Mouse (Mus musculus) lung, embryonic 16.5 days (tissue): ENCODE measurements around the gene Tenm2. TPM values are rescaled to one million over a fixed set of nuclear protein-coding genes. Genes with fewer than 3 reads are reported as not detected.

Experiments used
- ATAC-seq: fragments of 200-750 bp; cut with Nextera tagmentation; 2 replicates; pipeline ENCODE4 v1.8.0; 2017; ENCODE audit warnings: low read depth, mild to moderate bottlenecking, moderate library complexity
- H3K27ac ChIP-seq: fragments of 300-500 bp; sonication (generic); 2 replicates; pipeline ENCODE4 v1.5.1; 2014; ENCODE audit warnings: mild to moderate bottlenecking, control low read depth, low read length
- H3K27me3 ChIP-seq: fragments of 300-500 bp; sonication (generic); 2 replicates; pipeline ENCODE4 v1.6.1; 2014; ENCODE audit warnings: low read depth, low read length, mixed read lengths; ENCODE audit not compliant: control insufficient read depth, insufficient read depth
- H3K36me3 ChIP-seq: fragments of 300-500 bp; sonication (generic); 2 replicates; pipeline ENCODE4 v1.6.1; 2014; ENCODE audit warnings: low read length; ENCODE audit not compliant: control insufficient read depth, insufficient read depth
- H3K4me1 ChIP-seq: fragments of 300-500 bp; sonication (generic); replicated peaks from 2 replicates; pipeline ENCODE4 v1.6.1; 2014; ENCODE audit warnings: low read length, mixed read lengths; ENCODE audit not compliant: control insufficient read depth, insufficient read depth
- H3K4me2 ChIP-seq: fragments of 300-500 bp; sonication (generic); 2 replicates; pipeline ENCODE4 v1.6.1; 2014; ENCODE audit warnings: low read depth, low read length, control low read depth
- H3K4me3 ChIP-seq: fragments of 300-500 bp; sonication (generic); 2 replicates; pipeline ENCODE4 v1.5.1; 2014; ENCODE audit warnings: mild to moderate bottlenecking, low read length, control low read depth
- H3K9ac ChIP-seq: fragments of 300-500 bp; sonication (generic); 2 replicates; pipeline ENCODE4 v1.6.1; 2014; ENCODE audit warnings: low read length, control low read depth
- H3K9me3 ChIP-seq: fragments of 300-500 bp; sonication (generic); 2 replicates; pipeline ENCODE4 v1.6.1; 2016; ENCODE audit warnings: low read length; ENCODE audit not compliant: control insufficient read depth
- WGBS: fragments of 180-500 bp; shearing (Covaris S2); extraction: QIAGEN DNeasy Blood & Tissue Kit; methylation state at CpG from one replicate; pipeline ENCODE4 v1.1.7; 2014; 5-methylcytosine and 5-hydroxymethylcytosine counted together
- polyA plus RNA-seq: library from polyadenylated mRNA; unstranded; fragments of >200 nt; fragmentation: Nextera tagmentation; extraction: Ambion mirVana; gene quantifications from 2 replicates; pipeline ENCODE4 v1.2.1, GENCODE M21; 2015

Tenm2 gene
- polyA plus RNA-seq, 1 experiment from 2014 or later = 0.24 TPM

DNA sequence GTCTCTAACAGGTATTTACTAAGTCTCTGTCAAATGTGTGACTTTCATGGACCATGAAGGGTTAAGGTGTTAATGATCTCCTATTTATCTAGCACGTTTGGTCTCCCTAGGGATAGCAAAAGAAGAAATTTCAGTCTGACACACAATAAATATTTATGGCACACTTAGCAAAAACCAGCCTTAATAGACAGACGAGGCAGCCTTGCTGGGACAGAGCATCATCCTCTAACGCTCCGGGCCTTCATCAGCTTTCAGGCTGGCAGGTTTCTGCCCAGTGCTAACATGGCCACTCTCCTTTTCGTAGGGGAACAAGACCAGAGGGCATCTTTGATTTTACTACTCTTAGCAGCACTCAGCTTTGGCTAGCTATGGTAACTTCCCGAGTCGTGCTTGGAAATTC, 537.5 kb downstream of the Tenm2 start:
- WGBS = 65% methylated on average over 7 of the region's 7 CpGs

DNA sequence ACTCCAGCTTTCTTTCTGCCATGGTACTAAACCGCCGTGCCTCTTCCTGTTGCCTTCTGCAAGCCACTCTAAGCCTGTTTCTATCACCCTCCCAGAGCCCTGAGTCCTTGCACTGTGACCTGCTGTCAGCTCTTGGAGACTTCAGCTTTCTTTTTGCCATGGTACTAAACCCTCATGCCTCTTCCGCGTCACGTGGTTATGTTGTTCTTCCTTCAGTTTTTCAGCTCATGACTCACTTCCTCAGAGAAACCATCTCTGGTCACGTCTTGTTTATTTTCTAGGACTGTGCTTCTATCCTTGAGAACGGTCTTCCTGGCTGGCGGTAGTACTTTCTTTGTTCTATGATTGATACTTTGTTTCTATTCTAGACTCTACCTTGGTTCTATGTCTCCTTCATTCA, 537.9 kb downstream of the Tenm2 start:
- no peaks in the 10 kb centered on the region for H3K9me3 ChIP-seq
- no peaks in the 10 kb centered on the region for H3K27me3 ChIP-seq
- no peak overlapping the region for H3K27ac ChIP-seq
- H3K4me2 ChIP-seq = no peak overlapping the region
- no peaks in the 10 kb centered on the region for H3K4me1 ChIP-seq
- no peak overlapping the region for H3K4me3 ChIP-seq
- ATAC-seq = no peak
- WGBS = 55% methylated on average over 8 of the region's 8 CpGs
- no peak overlapping the region for H3K9ac ChIP-seq
- H3K36me3 ChIP-seq = no peaks in the 10 kb centered on the region

More for the DNA sequence above, 537.5 kb downstream of the Tenm2 start:
- H3K27me3 ChIP-seq = no peaks in the 10 kb centered on the region
- H3K36me3 ChIP-seq = no peaks in the 10 kb centered on the region
- no peaks in the 10 kb centered on the region for H3K4me1 ChIP-seq
- H3K9me3 ChIP-seq = no peaks in the 10 kb centered on the region
- H3K4me3 ChIP-seq = no peak overlapping the region
- H3K27ac ChIP-seq = no peak overlapping the region
- no peak for ATAC-seq
- H3K9ac ChIP-seq = no peak overlapping the region
- H3K4me2 ChIP-seq = no peak overlapping the region

DNA sequence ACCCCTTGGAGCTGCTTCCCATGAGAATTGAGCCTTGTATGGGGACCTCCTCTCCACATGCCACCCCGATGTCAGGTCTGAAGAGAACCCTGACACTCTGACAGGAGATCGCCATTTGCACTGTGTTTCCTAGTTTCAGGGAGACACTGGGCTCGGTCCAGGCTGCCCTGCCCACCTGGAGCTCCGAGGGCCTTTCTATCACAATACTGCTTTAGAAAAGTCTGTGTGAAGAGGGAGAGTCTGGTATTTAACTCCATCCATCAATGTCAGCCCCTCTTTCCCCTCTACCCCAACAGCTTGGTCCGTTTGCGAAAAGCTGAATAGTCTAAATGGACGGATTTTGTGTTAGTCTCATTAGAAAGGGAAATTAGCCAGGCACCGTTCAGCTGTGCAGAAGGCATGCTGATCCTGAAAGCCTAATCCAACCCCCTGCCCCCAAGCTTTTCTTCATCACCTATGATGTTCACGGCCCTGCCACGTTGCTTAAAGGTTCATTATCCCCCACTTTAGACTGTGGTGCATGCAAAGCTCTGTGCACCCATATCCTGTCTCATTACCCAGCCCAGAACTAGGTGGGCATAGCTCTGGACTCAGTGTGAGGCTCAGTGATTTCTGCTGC, 538.6 kb downstream of the Tenm2 start:
- no peak overlapping the region for H3K4me2 ChIP-seq
- no peak overlapping the region for H3K4me3 ChIP-seq
- H3K36me3 ChIP-seq = no peaks in the 10 kb centered on the region
- no peak for ATAC-seq
- no peak overlapping the region for H3K27ac ChIP-seq
- H3K27me3 ChIP-seq = no peaks in the 10 kb centered on the region
- H3K9me3 ChIP-seq = no peaks in the 10 kb centered on the region
- WGBS = 48% methylated on average over 10 of the region's 10 CpGs
- H3K9ac ChIP-seq = no peak overlapping the region
- no peaks in the 10 kb centered on the region for H3K4me1 ChIP-seq

DNA sequence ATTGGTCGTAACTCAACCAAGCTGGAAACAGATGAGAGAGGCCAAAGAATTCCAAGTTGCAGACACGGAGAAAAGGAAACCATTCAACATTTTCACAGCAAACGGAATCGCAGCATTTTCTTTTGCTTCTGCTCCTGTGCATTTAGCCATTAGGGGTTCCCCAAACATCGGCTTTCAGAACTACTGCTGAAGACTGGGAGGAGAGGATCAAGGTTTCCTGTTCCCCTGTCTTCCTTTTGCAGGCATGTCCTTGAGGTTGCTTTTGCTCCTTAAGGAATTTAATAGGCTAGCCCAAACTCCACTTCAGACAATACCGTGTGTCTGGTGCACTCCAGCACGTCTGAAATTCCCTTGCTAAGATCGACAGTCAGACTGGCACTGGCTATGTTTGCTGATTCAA, 541.0 kb downstream of the Tenm2 start:
- Histone ChIP-seq H3K36me3 (no peaks in the 10 kb centered on the region), H3K9me3 (no peaks in the 10 kb centered on the region), H3K9ac (no peak overlapping the region), H3K4me2 (no peak overlapping the region), H3K27me3 (no peaks in the 10 kb centered on the region), H3K27ac (no peak overlapping the region), H3K4me3 (no peak overlapping the region), H3K4me1 (no peaks in the 10 kb centered on the region)
- WGBS = 57% methylated on average over 8 of the region's 8 CpGs
- no peak for ATAC-seq

DNA sequence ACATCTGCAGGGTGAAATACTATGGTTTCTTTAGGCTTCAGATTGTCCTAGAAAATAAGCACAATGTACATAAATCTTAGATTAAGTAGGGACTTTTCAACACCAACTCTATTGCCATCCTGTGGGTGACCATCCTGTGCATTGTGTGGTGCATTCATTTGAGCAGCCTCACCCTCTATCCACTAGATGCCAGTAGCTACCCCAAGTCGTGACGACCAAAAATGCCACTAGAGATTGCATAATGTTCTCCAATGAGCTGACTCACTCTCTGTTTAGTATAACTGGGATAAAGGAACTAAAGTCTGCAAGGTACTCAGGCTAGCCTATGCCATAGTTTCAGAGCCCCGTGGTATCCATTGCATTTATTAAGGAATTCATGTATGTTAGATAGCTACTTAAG, 543.1 kb downstream of the Tenm2 start:
- Histone ChIP-seq H3K9ac (no peak overlapping the region), H3K36me3 (no peaks in the 10 kb centered on the region), H3K27me3 (no peaks in the 10 kb centered on the region), H3K27ac (no peak overlapping the region), H3K9me3 (no peaks in the 10 kb centered on the region), H3K4me2 (no peak overlapping the region), H3K4me1 (no peaks in the 10 kb centered on the region), H3K4me3 (no peak overlapping the region)
- 65% methylated on average over 3 of the region's 3 CpGs for WGBS
- ATAC-seq = no peak

DNA sequence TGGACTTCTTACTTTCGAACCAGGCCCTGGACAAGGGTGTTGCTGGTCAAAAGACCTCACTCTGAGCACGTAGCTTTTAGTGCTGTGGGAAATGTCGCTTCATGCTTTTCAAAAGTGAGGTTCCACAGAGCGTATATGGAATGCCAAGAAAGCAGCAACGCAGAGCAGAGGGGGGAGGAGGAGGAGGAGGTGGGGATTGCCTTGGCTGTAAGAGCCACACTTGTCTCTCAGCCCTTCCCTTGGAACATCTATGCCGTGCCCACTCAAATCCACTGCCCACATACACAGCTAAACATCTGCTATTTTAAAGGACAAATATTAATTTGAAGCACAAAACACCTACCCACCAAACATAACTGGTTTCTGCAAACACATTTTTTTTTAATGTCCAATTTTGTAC, 544.9 kb downstream of the Tenm2 start:
- H3K9ac ChIP-seq = no peak overlapping the region

DNA sequence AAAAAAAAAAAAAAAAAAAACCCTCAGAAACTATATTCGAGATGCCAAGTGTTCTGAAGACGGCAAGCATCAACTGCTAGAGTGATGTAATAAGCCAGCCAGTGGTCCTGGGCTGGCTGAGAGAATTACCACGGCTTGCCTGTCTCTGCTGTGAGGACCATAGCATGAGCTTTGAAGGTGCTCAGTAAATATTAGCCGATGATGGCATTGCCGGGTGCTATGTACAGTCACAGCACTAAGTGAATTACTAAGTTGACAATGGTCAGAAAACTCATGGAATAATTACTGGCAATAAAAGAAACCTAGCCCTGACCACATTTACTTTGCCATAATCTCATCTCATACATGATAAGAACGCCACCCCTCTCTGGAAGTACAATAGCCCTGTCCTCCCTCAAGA, 549.5 kb downstream of the Tenm2 start:
- H3K27me3 ChIP-seq = no peaks in the 10 kb centered on the region
- H3K4me3 ChIP-seq = no peak overlapping the region
- no peaks in the 10 kb centered on the region for H3K36me3 ChIP-seq
- H3K27ac ChIP-seq = no peak overlapping the region
- no peaks in the 10 kb centered on the region for H3K9me3 ChIP-seq
- no peak overlapping the region for H3K9ac ChIP-seq
- ATAC-seq = no peak
- 56% methylated on average over 6 of the region's 6 CpGs for WGBS
- no peak overlapping the region for H3K4me2 ChIP-seq
- no peaks in the 10 kb centered on the region for H3K4me1 ChIP-seq

More for the DNA sequence above, 544.9 kb downstream of the Tenm2 start:
- no peak overlapping the region for H3K4me3 ChIP-seq
- no peak overlapping the region for H3K4me2 ChIP-seq
- 71% methylated on average over 6 of the region's 6 CpGs for WGBS
- no peaks in the 10 kb centered on the region for H3K9me3 ChIP-seq
- no peak overlapping the region for H3K27ac ChIP-seq
- no peaks in the 10 kb centered on the region for H3K27me3 ChIP-seq
- H3K4me1 ChIP-seq = no peaks in the 10 kb centered on the region
- no peaks in the 10 kb centered on the region for H3K36me3 ChIP-seq
- ATAC-seq = no peak

DNA sequence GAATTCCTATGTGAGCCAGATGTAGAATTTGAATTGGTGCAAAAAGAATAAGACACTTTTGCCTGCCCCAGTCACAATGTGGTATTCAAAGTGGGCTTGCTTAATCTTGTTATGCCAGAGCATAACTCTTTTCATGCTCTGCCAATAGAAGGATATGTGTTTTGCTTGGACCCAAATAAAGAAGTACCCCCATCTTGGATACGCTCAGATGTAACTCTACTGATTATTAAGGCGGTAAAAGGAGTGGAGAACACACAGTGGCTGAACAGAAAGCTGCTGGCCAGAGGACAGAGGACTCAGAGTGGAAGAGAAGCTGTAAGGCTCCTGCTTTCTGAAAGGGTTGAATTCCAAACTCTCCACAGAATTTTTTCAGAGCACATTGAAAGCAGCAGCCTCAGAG, 556.4 kb downstream of the Tenm2 start:
- no peak for ATAC-seq
- H3K27ac ChIP-seq = no peak overlapping the region
- WGBS = 83% methylated on average over 2 of the region's 2 CpGs
- H3K4me1 ChIP-seq = no peaks in the 10 kb centered on the region
- H3K27me3 ChIP-seq = peaks cover 10% of the 10 kb centered on the region
- no peaks in the 10 kb centered on the region for H3K9me3 ChIP-seq
- H3K36me3 ChIP-seq = no peaks in the 10 kb centered on the region
- H3K4me3 ChIP-seq = no peak overlapping the region
- H3K4me2 ChIP-seq = no peak overlapping the region
- no peak overlapping the region for H3K9ac ChIP-seq

DNA sequence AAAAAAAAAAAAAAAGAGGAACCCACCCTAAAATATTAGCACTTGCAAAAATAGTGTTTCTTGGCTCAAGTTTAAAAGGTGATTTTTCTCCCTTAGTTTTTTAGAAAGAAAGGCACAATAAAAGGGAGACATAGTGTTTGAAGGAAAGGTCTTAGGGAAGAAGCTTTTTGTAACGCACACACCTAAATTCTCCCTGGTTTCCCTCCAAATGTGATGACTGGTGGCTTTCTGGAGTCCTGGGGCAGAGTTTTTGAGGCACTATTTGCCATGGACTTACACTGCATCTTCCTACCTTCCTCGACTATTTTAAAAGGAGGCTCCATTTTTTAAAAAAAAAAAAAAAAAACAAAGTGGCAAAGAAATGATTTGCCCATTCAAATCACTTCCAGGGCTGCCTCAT, 557.2 kb downstream of the Tenm2 start:
- H3K4me1 ChIP-seq = no peaks in the 10 kb centered on the region
- 48% methylated on average over 2 of the region's 2 CpGs for WGBS
- no peak overlapping the region for H3K4me2 ChIP-seq
- no peak overlapping the region for H3K4me3 ChIP-seq
- no peak for ATAC-seq
- peaks cover 10% of the 10 kb centered on the region for H3K27me3 ChIP-seq
- H3K9ac ChIP-seq = no peak overlapping the region
- no peaks in the 10 kb centered on the region for H3K9me3 ChIP-seq
- no peaks in the 10 kb centered on the region for H3K36me3 ChIP-seq
- H3K27ac ChIP-seq = no peak overlapping the region

DNA sequence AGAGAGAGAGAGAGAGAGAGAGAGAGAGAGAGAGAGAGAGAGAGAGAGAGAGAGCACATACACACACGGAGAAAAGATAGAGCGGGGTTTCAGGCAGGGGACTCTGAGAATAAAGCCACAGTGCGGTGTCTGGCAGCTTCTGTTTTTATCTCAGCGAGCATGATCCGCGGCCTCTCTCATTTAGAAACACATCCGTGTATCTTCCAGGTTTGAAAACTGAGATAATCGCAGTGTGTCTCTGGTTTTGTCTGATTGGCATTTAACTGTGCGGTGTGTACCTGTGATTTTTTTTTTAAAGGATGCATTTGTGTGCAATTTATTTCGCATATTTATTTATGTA, 557.7 kb downstream of the Tenm2 start:
- ATAC-seq = no peak
- Histone ChIP-seq H3K4me1 (no peaks in the 10 kb centered on the region), H3K27ac (no peak overlapping the region), H3K4me3 (peak overlapping the region; percentile 35), H3K4me2 (peak overlapping the region; percentile 50), H3K9ac (0 out of 2 replicates have a peak overlapping the region, but pooled peaks have one; percentile 4), H3K36me3 (no peaks in the 10 kb centered on the region), H3K27me3 (peaks cover 10% of the 10 kb centered on the region), H3K9me3 (no peaks in the 10 kb centered on the region)
- WGBS = 8% methylated on average over 10 of the region's 10 CpGs
